Mouse (Mus musculus) embryonic fibroblast, embryonic 13.5 days (primary cell): ENCODE measurements around the gene Gucy2c.

Experiments used
- CTCF ChIP-seq: IDR thresholded peaks from 2 replicates; pipeline ENCODE4 v1.5.1; 2011; ENCODE audit warnings: mild to moderate bottlenecking, control low read depth, low read length, moderate library complexity, borderline replicate concordance; ENCODE audit not compliant: insufficient read depth
- POLR2A ChIP-seq: IDR thresholded peaks from 2 replicates; pipeline ENCODE4 v1.6.1; 2011; ENCODE audit warnings: low read depth, mild to moderate bottlenecking, control low read depth, low read length, moderate library complexity

GRCm38 (mm10) chr6:136728144-136728543 lies 53.4 kb downstream of the Gucy2c start:
- no peak for TF ChIP-seq POLR2A
- TF ChIP-seq CTCF: no peak
